Mouse (Mus musculus): ENCODE data around the gene Gm5788. TPM values are rescaled to one million over a fixed set of nuclear protein-coding genes. Genes with fewer than 3 reads are reported as not detected.
A peak's percentile ranks its signal among the peaks of the same experiment; 100 is the strongest.
"Not testable (repeated sequence)": the region's sequence is repeated elsewhere in the genome, so short reads cannot be mapped to it uniquely, and the experiment has no call there.

Gene Gm5788
- not detected for total RNA-seq (2021)
- long read RNA-seq, experiment 1, result 0 reads
- long read RNA-seq, experiment 2, result 0 reads

DNA sequence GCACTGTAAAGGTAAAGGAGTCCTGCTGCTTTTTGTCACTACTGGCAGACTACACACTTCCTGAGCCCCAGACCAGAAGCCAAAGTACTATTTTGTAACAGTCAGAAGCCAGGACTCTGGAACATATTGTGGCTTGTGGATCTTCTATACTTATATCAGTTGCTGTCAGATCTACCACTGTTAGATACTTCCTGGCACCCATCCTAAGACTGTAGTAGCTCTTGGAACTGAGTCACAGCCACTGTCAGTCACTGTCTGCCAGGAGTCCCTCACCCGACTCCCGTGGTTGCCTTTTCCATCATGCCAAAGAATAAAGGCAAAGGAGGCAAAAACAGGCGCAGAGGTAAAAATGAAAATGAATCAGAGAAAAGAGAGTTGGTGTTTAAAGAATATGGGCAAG is at the start of gene Gm5788:
Gene Gm5788 (plus strand): TSS at position 301 of the 400 bp plus-strand sequence.
- DNase-seq, result not testable (repeated sequence)

DNA sequence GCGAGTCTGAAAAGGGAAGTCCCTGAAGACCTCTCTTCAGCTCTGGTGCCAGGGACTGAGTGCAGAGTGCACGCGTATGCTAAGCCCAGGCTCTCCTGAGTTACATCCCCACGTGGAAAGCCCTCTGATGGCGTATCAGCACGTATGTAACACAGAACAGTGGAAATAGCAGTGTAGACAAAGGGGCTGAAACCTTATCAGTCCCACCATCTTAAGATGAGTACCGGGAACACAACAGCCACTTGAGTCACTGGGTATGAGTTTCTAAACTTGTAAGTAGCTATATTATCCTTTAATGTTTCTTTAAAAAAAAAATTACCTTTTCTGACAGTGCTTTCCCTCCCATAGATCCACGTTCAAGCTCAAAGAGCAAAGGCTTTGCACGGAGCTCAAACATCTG is 45.1 kb upstream of the Gm5788 start:
- DNase-seq, result no peak

DNA sequence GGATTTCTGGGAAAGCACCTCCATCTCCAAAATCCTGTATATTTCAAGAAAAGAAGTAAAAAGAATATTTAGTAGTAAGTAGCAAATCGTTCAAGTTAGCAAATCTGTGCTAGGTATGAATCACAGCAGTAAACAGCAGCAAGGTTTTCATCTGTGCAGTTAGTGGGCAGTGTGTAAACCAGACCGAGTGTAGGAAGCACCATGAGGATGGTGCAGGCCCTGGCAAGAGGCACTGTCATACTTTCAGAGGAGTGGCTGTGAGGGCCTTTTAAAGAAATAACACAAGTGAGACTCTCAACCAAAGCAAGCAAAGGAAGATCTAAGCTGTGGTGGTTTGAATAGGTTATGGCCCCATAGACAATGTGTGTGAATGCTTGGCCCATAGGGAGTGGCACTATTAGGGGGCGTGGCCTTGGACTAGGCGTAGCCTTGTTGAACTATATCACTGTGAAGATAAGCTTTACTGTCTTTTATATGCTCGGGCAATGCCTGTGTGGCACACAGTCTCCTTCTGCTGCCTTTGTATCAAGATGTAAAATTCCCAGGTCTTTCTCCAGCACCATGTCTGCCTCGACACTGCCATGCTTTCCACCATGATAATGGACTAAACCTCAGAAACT is 29.7 kb upstream of the Gm5788 start:
- no peak for DNase-seq

DNA sequence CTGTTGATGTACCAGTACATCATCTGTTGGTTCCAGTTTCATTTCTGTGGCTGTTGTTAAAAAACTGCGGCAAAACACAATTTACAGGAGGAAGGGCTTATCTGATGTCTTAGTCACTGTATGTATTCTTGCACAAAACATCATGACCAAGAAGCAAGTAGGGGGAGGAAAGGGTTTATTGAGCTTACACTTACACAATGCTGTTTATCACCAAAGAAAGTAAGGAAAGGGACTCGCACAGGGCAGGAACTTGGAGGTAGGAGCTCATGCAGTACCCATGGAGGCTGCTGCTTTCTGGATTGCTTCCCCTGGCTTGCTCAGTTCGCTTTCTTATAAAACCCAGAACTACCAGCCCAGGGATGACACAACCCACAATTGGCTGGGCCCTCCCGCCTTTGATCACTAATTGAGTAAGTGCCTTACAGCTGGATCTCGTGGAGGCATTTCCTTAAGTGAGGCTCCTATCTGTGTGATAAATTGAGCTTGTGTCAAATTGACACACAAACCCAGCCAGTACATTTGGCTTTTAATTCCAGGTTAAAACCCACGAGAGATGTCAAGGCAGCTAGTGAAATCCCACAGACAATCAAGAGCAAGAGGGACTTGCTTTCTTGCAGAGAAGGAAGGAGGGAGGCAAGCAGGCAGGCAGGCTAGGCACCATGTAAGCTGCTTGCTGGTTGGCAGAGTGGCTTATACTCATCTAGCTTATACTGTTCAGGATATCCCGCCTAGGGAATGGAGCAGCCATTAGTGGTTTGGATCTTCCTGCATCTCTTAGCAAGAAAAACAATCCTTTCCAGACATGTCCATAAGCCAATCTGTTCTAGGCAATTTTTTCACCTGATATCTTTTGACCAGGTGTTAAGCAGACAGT is 24.0 kb upstream of the Gm5788 start:
- DNase-seq, result no peak

DNA sequence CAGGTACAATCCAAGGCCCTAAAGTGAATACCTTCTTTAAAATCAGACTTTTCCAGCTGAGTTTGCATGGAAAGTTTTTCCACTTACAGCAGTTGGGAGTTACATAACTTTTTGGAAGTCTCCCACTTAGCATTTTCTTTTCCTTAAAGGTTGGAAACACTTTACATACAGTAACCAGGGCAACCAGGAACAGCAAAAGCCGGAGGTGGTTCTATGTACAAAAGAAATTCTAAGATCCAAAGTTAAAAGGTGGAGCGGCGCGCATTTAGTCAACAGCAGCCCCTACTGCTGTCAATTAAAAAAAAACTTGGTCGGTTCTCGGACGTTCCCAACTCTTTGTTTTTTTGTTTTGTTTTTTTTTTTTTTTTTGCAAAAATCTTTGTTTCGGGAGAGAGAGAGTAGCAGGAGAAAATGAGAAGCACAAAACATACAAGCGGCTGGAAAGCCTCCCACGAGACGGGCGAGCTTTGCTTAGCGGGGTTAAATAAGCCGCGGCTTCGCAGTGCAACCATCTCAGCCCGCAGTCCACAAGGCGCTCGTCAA is 23.0 kb upstream of the Gm5788 start:
- DNase-seq, result no peak

DNA sequence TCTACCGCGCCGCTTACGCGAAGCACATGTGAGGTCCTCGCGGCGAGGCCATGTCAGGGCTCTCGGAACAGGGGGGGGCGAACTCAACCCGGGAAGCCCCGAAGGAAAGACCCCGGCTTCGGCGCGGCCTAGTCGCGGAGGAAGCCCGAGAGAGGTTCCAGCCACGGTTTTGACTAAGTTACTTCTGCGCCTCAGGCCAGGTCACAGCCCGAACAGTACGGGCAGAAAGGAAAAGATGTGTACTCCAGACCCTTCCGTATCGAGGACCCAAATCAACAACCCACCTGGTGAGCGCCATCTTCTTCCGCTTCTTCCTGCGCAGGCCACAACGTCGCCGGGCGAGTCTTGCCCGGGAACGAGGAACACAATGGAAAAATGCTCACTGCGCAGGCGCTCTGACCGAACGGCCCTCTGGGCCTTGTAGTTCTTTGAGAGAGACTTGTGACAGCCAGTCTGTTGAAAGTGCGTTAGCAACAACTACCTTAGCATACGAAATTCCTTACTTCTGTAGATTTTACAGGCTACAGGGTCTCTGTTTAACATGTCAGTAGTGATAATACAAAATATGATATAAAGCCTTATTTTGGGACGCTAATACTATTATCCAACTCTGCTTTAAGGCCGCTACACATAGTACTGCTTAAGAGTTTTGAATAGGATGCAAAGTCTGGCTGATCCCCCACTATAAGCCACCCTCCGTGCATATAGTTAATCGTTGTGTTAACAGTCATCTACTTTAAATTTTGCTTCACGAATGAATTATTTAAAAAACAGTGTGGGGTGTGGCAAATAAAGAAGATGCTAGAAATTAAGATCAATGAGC is 22.3 kb upstream of the Gm5788 start, which contains the start of gene Snw1:
Gene Snw1 (minus strand): TSS at position 311 of the 823 bp plus-strand sequence.
- DNase-seq, result peak; percentile 93

DNA sequence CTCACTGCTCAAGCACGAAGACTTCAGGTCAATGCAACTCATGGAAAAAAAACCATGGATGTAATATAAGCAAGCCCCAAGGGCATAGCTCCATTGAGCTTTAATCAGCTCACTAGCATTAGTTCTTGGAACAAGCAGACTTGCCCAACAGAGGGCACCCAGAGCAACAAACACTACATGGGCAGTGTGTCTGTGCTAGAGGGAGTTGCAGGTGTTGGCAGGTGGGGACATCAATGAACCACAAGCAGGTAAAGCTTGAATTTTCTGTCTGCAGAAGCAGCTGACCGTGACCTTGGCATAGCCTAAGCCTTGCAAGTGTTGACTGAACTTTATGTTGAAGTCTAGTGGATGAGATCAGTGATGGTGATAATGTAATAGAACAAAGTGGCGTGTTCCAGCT is 19.8 kb upstream of the Gm5788 start:
- no peak for DNase-seq

DNA sequence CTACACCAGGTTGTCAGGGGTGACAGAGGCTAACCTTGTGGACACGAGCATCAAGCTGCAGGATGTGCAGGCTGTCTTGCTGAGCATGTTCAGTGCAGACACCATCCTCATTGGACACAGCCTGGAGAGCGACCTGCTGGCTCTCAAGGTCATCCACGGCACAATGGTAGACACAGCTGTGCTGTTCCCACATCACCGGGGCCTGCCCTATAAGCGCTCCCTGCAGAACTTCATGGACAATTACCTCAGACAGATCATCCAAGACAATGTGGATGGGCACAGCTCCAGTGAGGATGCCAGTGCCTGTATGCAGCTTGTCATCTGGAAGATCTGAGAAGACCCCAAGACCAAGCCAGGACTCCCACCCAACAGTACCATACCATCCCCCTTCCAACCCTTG is 12.0 kb upstream of the Gm5788 start:
- not testable (repeated sequence) for DNase-seq

GRCm38 (mm10) chr12:87488683-87489082 is 5.8 kb upstream of the Gm5788 start:
- not testable (repeated sequence) for DNase-seq

GRCm38 (mm10) chr12:87514016-87514415 is 19.5 kb downstream of the Gm5788 start, which contains the start of gene Gm8300:
TSS of gene Gm8300 (plus strand) at chr12:87514316.
- DNase-seq, result not testable (repeated sequence)

GRCm38 (mm10) chr12:87519616-87520015 is 25.1 kb downstream of the Gm5788 start:
- not testable (repeated sequence) for DNase-seq

DNA sequence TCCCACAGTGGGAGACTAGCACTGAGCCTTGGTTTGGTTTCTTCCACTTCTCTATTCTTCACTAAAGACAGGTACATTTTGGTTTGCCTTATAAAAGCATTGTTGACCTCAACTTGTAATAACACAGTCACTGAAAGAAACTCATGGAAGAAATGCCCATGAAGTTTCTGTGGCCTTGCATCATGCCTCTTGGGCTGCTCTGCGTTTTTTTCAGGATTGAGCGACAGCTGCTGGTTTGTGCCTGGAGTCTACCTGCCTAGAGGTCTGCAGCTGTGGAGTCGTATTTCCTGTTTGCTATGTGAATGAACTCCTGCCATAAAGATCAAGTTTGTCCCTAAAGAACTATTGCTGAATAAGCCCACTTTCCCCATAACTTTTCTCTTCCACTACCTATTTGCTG is 49.4 kb downstream of the Gm5788 start:
- DNase-seq, result no peak

Other genes with a start within 250 kb of the Gm5788 start
- gene Vipas39, start 228.5 kb upstream of the Gm5788 start, total RNA-seq (2021), result 10 to 100 TPM in 1 of 2 experiments, 1 to 10 TPM in 1; 8.0 to 10.2 TPM
- gene Ahsa1, start 228.2 kb upstream of the Gm5788 start, total RNA-seq (2021), result 100 to 1,000 TPM; 126 to 141 TPM
- not detected for gene Ism2, start 195.0 kb upstream of the Gm5788 start, total RNA-seq (2021)
- gene Sptlc2, start 106.4 kb upstream of the Gm5788 start, total RNA-seq (2021), result 10 to 100 TPM; 10.3 to 11.4 TPM
- 100 to 1,000 TPM; 135 to 140 TPM for gene Slirp, start 50.8 kb upstream of the Gm5788 start, total RNA-seq (2021)
- gene Alkbh1, start 50.7 kb upstream of the Gm5788 start, total RNA-seq (2021), result 1 to 10 TPM; 4.2 to 5.1 TPM
- 10 to 100 TPM; 38.1 to 43.6 TPM for gene Snw1, start 22.4 kb upstream of the Gm5788 start, total RNA-seq (2021)
- gene Gm8300, start 19.6 kb downstream of the Gm5788 start, total RNA-seq (2021), result not detected
- gene Oog1, start 108.0 kb downstream of the Gm5788 start, total RNA-seq (2021), result not detected
- not detected for gene Gm4027, start 124.1 kb downstream of the Gm5788 start, total RNA-seq (2021)
- not detected for gene Gm16381, start 149.9 kb downstream of the Gm5788 start, total RNA-seq (2021)